Mouse (Mus musculus): ENCODE results near the gene Inpp4b.

GRCm38 (mm10) chr8:81870466-81870865, 528.1 kb downstream of the Inpp4b start:
- no peak for TF ChIP-seq POLR2A (IDR thresholded peaks at IDR 0.05; ENCODE audit: low read depth, low read length)
- no peak for TF ChIP-seq CTCF (IDR thresholded peaks at IDR 0.05; ENCODE audit: borderline replicate concordance, insufficient read depth, low read length)

Data from embryonic fibroblast, embryonic 13.5 days (primary cell).